Mouse (Mus musculus) heart, adult 11 months (tissue): Measurements from ENCODE around the gene Epn1.

Experiments
- DNase-seq: peaks from one replicate; pipeline ENCODE4 v3.0.0; 2022

Gene Epn1

GRCm38 (mm10) chr7:5080010-5080751 lies at the start of gene Epn1:
TSS of gene Epn1 (plus strand) at chr7:5080235.
- peak; percentile 99 for DNase-seq

GRCm38 (mm10) chr7:5030554-5031275 lies 49.3 kb upstream of the Epn1 start:
- DNase-seq: peak; percentile 89

- no peak for DNase-seq
These were observed 48.5 kb upstream of the Epn1 start for GRCm38 (mm10) chr7:5031496-5031895.

GRCm38 (mm10) chr7:5033818-5034217 lies 46.2 kb upstream of the Epn1 start, which contains the start of gene 4632433K11Rik:
TSS of gene 4632433K11Rik (plus strand) at chr7:5034118.
- DNase-seq: no peak

DNA sequence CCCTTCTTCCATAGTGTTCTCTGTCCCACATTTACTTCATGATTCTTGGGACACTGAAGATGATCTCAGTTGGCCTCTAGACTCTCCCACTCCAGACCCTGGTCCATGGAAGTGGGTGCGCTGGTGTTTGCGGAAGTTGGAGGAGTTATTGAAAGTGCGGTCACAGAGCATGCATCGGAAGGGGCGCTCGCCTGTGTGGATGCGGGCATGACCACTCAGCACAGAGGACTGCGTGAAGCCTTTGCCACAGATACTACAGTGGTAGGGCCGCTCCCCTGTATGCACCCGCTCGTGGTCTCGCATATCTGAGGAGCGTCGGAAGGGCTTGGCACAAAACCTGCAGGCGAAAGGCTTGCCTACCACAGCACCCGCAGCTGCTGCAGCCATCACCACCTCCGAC lies 44.4 kb upstream of the Epn1 start:
- peak; percentile 92 for DNase-seq

DNA sequence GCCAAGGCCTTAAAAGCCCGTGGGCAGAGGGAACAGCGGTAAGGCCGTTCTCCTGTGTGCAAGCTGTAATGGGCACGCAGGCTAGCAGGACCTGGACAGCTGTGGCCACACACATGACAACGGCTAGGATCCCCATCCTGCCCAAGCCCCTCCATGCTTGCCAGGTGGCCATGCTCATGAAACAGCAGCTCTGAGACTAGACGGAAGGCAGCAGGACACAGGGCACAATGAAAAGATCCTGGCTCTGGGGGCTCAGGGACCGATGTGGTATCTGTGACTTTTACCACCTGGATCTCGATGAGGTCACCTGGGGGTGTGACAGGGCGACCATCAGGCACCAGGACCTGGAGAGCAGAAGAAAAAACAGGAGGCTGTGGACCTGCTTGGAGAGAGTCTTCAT lies 43.9 kb upstream of the Epn1 start:
- DNase-seq: peak; percentile 93

DNA sequence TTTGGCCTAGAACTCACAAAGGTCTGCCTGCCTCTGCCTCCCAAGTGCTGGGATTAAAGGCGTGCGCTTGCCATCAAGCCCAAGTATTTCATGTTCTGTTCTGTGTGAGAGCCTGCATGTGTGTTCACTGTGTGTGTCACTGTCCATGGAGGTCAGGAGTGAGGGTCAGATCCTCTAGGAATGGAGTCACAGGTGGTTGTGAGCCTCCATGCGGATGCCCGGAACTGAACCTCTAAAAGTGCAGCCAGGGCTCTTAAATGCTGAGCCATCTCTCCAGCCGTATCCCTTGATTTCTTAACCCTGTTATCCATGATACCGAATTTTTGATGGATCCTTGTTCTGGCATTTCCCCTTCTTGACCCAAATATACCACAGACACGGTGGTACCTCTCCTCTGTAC lies 43.0 kb upstream of the Epn1 start:
- DNase-seq: peak; percentile 87

GRCm38 (mm10) chr7:5037467-5037866 lies 42.6 kb upstream of the Epn1 start:
- DNase-seq: peak; percentile 87

DNA sequence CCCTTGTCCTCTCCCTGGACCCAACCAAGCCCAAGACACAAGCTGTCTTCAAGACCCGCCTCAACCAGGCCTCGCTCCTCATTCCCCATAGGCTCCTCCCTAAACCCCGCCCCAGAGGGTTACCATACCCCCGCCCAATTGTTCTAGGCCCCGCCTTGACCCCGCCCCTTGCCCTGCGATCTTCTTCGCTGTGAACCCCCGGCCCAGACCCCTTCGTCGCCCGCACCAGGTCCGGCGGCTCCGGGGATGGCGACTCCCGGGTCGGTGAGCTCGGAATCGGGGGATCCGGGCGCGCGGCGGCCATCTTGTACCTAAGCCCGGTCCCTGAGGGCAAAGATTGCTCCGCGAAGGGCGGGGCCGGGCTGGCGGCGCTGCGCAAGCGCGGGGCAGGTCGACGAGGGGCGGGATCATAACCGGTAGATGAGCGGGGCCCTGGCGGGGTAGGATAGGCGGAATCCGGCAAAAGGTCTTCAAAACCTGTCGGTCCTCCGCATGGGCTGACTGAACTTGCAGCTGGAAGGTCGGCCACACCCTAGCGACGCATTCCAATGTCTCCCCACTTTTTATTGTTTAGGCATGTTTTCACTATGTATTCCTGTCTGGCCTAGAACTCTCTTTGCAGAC lies 41.8 kb upstream of the Epn1 start, which contains the start of gene Zfp784:
Gene Zfp784, minus strand, starts transcription at position 338 of the 624 bp plus-strand sequence.
- peak; percentile 100 for DNase-seq

- no peak for DNase-seq
These were observed 41.1 kb upstream of the Epn1 start for GRCm38 (mm10) chr7:5038940-5039339.

DNA sequence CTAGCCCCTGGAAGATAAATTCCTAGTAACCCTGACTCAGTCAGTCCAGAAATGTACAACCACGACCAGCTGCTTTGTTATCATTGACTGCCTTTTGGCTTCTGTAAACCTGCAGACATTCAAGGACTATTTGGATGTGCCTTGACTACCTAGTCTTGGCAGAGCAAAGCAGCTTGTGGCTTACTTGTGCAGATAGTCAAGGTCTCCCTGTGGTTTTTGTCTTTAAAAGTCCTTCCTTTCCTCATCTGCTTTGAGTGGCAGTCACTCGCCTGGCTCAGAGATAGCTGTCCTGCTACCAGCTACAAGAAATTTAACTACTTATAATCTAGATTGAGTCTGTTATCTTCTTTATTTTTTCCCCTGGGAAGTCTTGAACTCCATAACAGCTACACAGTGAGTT lies 35.1 kb upstream of the Epn1 start:
- DNase-seq: no peak

DNA sequence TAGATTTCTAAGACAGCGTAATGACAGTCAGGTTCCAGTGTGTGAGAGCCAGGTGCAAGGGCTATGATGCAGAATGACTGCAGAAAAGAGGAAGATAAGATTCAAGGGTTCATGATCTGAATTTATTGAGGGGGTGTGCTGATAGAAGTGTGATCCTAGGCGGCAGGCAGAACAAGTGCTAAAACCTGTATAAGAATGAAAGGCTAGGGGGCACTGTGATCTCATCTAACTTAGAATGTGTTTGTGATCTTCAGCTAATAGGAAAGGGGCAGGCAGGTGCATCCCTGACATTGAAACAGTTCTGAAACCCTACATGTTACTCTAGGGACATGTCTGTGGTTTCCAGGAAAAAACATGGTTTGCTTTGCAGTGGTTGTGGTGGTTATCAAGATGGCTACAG lies 33.9 kb upstream of the Epn1 start:
- no peak for DNase-seq

DNA sequence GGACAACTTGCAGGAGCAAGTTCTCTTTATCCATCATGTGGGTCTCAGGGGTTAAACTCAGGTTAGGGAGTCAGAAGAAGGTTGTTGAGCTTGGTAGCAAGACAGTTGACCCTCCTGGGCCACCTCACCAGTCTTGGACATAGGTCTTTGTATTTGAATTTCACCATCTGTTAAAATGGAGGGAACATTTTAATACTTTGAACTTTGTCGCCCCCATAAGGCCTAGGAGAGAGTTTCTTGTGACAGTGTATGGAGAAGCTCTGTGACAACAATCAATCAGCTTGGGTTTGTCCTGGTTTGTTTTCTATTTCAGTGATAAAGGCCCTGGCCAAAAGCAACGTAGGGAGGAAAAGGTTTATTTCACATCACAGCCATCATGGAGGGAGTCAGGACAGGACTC lies 32.7 kb upstream of the Epn1 start:
- DNase-seq: no peak

DNA sequence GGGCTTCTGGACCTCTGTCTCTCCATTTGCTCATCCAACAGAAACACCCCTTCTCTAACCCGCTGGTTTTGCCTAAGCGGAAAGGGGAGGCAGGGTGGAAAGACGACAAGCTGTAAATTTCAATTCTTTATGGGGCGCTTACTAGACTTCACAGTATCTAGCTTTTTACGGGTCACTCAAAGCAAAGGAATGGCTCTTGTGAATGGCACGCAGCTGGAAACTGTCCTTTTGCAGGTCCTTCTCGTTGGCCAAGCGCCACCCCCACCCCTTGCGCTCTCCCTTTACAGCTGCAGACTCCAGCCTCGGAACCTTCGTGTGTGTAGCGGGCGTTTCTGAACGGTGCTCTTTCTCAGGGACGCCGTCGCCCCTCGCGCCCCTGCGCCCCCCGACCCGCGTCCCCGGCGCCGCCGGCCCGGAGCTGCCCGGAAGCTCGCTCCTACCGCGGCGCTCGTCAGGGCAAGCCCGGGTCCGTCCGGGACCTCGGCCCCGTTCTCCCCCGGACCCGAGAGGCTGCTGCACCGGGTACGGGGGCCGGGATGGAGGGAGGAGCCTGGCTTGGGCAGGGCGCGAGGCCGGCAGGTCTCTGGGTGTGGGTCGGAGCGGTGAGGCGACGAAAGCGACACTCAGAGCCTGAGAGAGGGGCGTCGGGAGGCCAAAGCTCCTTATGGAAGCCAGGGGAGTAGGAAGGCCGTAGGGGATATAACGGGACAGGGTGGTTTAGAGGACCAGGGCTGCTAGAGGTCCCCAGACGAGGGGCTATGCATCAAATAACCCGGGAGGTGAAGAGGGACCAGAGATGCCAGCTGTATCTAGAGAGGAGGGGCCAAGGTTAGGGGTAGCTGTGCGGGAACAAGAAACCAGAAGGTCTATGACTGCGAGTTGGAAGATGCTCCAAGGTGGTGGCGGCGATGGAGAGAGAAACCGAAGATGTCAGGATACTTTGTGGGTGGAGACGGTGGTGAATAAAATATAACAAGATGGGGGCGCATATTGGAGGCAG lies 28.5 kb upstream of the Epn1 start, which contains the start of gene Zfp580:
Gene Zfp580, plus strand, starts transcription at position 346 of the 1,000 bp plus-strand sequence.
- DNase-seq: peak; percentile 98

DNA sequence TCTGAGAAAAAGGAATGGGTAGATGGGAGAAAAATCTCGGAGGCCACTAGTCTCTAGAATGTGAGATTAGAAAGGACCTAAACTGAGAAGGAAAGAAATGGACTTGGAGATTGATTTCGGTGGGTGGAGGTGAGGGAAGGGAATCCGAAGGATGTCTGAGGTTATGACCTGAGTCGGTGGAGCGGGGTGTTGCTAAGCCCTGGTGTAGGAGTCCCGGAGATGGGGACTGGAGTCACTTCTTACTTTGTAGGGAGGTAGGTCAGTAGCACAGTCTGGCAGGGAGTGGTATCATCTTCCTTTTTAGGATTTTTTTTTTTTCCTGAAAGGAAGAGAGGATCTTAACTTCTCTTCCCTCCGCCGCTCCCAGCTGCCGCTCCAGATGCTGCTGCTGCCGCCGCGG lies 27.6 kb upstream of the Epn1 start:
- peak; percentile 85 for DNase-seq

- peak; percentile 89 for DNase-seq
These were observed 27.1 kb upstream of the Epn1 start for GRCm38 (mm10) chr7:5052931-5053343.

GRCm38 (mm10) chr7:5053456-5054179 lies 26.4 kb upstream of the Epn1 start:
- peak; percentile 89 for DNase-seq

- peak; percentile 89 for DNase-seq
These were observed 23.3 kb upstream of the Epn1 start for GRCm38 (mm10) chr7:5056651-5057263.

DNA sequence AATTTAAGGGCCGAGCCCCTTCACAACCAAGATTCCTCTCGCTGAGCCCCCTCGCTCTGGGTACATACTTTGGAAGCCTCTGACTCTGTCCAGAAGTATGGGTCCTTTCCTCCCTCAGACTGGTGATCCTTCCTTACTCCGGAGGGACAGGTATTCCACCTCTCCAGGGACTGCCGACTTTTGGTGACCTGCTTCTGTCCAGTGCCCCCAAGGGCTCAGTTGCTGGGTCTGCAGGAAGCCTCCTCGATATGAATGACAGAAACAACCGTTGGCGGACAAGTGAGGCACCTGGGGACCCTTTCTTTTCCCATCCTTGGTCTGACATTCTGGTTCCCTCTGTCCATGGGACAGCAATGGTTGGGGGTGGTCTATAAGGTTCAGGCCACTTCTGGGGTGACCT lies 22.7 kb upstream of the Epn1 start:
- DNase-seq: no peak

- peak; percentile 94 for DNase-seq
These were observed 22.2 kb upstream of the Epn1 start for GRCm38 (mm10) chr7:5057804-5058203.

- peak; percentile 84 for DNase-seq
These were observed 21.4 kb upstream of the Epn1 start for GRCm38 (mm10) chr7:5058631-5059030.
